Mouse (Mus musculus) hindlimb bud, embryonic 11.5 days (tissue): ENCODE results near the gene Car10.

Source experiments
- DNase-seq: peaks from one replicate; pipeline ENCODE4 v3.0.0-alpha.2; 2012; ENCODE audit warnings: low read depth, low spot score; ENCODE audit errors: extremely low spot score

Gene Car10

GRCm38 (mm10) chr11:93172430-93172829, 74.6 kb downstream of the Car10 start:
- DNase-seq, result no peak

- DNase-seq, result no peak
Measured at GRCm38 (mm10) chr11:93173533-93174308, 75.9 kb downstream of the Car10 start.

DNA sequence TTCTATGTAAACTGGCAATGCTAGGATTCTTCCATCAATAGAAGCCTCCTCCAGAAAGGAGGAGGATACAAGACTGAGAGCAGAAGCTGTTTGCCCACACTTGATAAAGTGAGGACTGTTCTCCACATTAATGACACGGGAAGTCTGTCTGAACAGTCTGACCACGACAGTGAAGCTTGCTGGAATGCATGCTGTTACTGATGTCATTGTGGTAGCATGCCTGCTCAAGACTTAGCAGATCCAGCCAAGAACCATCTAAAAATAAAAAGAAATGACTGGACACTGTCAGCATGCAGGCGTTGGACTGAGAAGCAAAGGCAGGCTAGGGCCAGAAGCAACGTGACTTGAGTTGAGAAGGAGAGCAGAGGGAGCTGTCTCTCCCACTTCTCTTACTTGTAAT, 87.6 kb downstream of the Car10 start:
- no peak for DNase-seq

- DNase-seq, result no peak
Measured at GRCm38 (mm10) chr11:93186163-93186562, 88.3 kb downstream of the Car10 start.

- DNase-seq, result no peak
Measured at GRCm38 (mm10) chr11:93188621-93189020, 90.8 kb downstream of the Car10 start.

DNA sequence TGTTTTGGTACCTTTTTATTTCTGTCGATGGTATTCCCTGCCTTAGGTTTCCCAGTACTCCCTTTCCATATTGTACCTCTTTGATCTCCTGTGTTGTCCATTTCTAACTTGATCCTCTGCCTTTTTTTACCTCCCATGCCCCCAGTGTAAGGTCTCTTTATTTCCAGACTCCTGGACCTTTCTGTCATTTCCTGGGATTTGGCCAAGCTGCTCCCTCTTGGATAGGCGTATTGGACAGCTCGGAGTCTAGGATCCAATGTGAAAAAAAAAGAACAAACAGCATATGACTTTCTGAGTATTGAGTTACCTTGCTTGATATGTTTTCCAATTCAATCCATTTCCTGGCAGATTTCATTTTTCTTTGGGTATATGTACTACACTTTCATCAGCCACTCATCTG, 102.2 kb downstream of the Car10 start:
- DNase-seq, result no peak

DNA sequence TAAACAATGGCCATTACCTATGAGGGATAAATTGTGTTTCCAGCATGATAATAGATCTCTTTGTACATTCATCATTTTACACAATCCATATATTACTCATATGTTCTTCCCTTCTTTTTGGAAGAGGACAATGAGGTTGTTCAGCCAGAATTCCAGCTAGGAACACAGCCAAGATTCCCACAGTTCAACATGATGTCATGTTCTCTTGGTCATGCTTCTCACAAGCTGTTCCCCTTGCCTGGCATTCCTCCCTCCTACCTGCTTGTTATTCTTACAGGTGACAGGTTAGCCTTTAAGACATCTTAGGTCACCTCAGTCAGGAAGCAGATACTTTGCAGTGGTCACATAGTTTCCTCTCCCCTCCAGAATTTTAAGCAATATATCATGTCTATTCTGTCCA, 119.6 kb downstream of the Car10 start:
- no peak for DNase-seq

DNA sequence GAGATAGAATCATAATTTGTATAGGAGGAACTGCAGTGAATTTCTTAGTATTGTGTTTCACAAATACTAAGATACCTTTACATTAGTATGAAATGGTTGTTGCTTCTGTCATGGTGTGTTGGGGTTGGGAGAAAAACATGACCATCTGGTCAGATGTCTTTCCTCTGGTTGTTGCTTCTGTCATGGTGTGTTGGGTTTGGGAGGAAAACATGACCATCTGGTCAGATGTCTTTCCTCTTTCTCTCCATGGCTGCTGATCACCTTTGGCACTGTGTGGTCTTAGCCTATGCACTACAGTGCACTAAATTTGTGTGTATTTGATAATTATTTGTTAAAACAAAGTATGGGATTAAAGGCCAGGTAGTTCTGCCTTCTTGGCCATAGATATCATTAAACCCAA, 132.2 kb downstream of the Car10 start:
- DNase-seq, result no peak

DNA sequence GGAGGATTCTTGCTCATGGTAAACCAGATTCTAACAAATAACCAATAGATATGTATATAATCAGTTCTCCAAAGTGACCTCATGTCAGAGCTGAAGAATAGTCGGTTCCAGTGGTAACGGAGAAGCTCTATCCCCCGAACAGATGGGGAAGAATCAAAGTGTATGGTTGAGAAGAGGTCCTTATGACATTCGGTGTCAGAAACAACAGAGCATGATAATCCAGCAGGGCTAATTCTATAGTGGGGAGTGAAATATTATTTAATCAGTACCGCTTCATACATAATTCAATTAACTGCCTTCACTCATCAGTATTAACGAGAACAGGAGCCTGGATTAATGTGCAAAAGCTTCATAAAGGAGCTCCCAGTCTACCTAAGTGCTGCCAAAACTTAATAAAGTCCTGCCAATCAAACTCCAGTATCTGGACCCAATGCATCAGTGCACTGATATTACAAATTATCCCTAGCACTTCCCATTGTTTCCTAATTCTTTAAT, 152.0 kb downstream of the Car10 start:
- DNase-seq, result no peak

GRCm38 (mm10) chr11:93251766-93252165, 153.9 kb downstream of the Car10 start:
- no peak for DNase-seq

DNA sequence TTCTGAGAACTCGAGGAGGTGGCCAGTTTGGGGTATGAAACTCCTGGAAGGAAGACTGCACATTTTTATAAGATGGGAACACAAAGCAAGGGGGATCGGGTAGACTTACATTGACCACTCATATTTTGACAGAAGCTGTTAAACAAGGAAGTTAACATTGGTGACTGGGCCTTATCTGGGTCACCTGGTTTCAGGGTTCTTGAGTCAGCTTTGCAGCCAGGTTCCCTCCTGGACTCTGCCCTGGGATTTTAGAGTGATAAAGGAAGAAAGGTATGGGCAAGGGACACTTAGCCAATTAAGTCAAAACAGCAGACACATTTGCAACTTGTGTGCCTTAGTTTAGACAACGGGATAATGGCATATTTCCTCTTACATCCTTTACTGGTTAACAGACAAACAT, 166.2 kb downstream of the Car10 start:
- DNase-seq, result no peak

DNA sequence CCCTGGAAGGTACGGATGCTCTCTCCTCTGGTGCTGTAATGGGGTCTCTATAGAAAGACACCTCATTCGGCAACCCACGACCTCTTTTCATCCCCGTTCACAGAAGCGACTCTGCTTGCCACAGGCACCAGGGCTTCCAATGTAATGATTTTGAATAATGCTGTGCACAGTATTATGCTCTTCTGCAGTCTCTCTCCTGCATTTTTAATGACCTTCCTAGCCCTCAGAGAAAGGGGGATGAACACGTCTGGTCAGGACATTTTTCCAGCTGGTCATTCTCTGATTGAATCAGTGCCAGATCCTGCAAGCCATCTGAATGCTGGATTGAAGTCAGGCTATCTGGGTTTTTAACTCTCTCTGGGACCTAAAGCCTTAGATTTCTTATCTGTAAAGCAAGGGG, 174.2 kb downstream of the Car10 start:
- no peak for DNase-seq

- DNase-seq, result no peak
Measured at GRCm38 (mm10) chr11:93273906-93274305, 176.1 kb downstream of the Car10 start.

DNA sequence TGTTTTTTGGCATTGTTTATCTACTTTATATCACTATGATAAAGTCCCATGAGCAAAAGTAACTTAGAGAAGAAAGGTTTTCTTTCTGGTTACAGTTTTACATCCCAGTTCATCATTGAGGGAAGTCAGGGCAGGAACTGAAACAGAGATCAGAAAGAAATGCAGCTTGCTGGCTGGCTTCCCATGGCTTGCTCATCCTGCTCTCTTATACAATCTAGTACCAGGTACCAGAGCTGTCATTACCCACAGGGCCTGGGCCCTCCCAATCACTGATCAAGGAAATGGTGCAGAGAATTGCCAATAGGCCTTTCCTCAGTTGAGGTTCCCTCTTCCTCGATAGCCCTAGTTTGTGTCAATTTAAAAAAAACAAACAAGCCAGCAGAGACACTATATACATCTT, 195.8 kb downstream of the Car10 start:
- no peak for DNase-seq

DNA sequence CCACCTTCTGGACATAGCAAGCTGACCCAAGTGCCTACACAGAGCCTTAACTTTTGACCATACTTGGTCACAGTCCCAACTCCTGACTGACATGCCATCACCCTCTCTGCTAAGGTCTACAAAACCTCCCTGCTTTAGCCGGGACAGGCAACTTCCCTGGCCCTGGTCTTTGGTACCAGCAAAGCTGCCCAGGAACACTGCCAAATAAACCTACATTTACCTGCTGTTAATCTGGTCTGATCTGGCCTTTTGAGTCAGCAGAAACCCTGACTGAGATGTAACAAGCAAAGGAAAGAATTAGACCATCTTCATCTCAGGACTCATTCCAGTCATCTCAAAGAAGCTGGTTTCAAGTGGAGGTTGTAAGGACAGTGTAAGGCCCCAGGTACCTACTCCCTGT, 212.2 kb downstream of the Car10 start:
- no peak for DNase-seq

DNA sequence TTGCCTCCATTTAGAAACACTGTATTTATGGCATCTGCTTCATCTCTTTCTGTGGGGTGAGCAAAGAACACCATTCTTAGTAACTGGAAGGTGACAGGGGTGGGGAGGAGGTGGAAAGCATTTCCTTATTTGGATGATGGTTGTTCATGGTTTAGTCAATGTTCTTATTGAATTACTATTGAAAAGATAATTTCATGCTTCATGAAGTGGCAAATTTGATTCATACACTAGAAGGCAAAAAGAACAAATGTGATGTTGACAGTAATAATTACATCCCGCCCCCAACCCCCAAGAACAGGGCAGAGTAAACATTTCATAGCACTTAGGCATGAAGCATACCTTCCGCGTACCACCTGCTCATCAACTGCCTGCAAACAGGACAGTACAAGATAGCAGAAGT, 239.9 kb downstream of the Car10 start:
- no peak for DNase-seq

- no peak for DNase-seq
Measured at GRCm38 (mm10) chr11:93343961-93344360, 246.1 kb downstream of the Car10 start.

DNA sequence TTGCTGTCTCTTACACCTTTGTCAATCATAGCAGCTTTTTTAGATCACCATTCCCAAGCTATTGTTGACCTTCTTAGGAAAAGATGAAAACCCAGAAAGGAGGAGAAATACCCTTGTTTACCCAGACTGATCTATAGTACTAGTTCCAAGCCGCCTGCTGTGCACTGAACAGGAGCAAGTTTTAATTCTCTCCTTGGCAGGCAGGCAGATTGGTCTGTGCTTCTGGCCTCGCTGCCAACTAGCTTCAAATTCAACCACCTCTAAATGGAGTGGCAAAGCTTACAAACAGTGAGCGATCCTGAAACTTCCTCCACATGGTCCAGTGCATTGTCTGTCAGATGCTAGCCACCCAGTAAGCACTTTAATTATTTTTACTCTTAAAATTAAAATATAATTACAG, 247.0 kb downstream of the Car10 start:
- no peak for DNase-seq

DNA sequence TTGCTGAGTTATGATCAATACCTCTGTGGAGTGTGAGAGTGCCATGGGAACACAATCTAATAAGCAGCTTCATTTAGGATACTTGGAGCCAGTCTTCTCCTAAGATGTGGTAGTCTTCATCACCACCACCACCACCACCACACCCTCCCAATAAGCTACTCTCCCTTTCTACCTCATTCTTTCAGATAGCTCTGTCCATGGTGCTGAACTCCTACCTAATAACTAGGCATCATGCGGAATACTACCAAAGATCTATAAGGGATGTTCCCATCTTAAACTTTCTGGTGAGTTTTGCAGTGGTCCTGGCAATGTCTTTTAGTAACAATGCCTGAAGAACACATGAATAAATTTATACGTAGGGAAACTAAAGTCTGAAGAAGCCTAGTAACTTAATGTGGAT, 263.7 kb downstream of the Car10 start:
- peak; percentile 28 for DNase-seq

DNA sequence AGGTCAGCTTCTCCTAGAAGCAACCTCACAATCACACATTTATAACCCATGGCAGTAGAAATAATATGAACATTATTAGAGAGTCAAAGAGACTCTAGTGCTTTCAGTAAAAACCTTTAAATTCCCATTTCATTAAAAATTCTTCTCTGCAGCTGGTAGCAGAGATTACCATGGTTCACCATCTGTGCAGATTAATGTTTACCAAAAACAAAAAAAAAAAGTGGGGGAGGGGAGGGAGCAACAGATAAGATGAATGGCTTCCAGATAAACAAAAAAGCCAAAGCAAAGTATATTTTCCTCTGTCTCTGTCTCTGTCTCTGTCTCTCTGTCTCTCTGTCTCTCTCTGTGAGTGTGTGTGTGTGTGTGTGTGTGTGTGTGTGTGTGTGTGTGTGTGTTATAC, 266.3 kb downstream of the Car10 start:
- DNase-seq, result no peak

- no peak for DNase-seq
Measured at GRCm38 (mm10) chr11:93367244-93367643, 269.4 kb downstream of the Car10 start.

- DNase-seq, result no peak
Measured at GRCm38 (mm10) chr11:93367740-93368139, 269.9 kb downstream of the Car10 start.

DNA sequence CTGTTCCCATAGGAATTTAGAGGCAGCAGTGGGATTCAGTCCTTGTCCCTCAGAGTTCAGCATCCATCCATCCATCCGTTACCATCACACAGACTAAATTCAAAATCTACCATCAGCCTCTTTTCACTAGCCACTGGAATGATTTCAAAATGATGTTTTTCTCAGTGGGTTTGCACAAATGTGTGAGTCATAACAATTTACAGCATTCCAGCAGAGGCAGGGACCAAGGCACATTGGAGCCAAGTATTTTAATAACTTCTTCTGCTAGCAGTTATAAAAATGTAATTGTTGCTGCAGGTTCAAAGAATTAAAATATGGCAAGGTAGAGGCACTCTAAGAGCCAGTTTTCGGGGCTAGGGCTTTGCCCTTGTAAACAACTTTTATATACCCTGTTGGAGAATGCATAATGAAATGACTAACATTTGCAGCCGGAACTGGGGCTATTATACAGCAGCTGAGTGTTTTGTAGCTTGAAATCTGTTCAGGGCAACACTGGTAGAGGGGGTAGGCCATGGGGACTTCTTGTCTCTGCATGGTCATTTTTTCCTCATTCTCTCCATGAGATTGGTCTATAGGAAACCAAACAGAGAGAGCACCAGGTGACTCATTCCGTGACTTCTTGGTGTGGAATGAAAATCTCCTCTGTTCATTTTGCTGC, 276.0 kb downstream of the Car10 start:
- no peak for DNase-seq
